Comparison of ENCODE assay signal across 22 mouse cellular contexts in the genomic region with DNA sequence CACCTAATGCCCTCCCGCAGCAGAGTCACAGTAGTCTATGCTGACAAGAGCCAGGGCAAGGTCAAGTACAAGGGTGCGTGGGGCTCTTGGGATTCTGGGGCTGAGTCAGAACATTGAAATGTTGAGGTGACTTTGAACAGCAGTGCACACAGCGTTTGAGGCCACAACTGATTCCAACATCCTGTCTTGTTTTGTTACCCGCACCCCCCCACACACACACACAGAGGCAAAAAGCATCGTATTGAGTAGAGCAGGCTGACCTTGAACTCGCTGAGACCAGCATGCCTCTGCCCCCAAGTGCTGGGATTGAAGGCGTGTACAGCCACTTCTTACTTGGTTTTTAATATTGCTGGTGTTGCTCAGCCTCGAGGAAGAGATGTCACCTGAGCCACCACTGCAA. TPM values are rescaled to one million over a fixed set of nuclear protein-coding genes. Genes with fewer than 3 reads are reported as not detected.
DNase-seq lines count a peak whose midpoint lies in the region; ATAC-seq and TF ChIP-seq lines count a peak whose summit lies in the region.
"Had no signal": no experiment of that assay in that cellular context is flagged by ENCODE, and none has a peak within 500 bp of the region (broad histone marks: within the 10 kb centered on the region; RNA-seq: fewer than 3 reads in every experiment).

No protein-coding gene starts in this region.

- no peak overlapping the region for H3K9ac ChIP-seq in forebrain, embryonic 11.5 days (ENCODE audit: low read length)
- no peak overlapping the region for H3K9ac ChIP-seq in forebrain, embryonic 13.5 days
- no peak overlapping the region for H3K9ac ChIP-seq in liver, postnatal 0 days (replicated peaks)
- H3K9ac ChIP-seq: embryonic facial prominence, embryonic 12.5 days; forebrain, embryonic 12.5 days; forebrain, postnatal 0 days; heart, embryonic 12.5 days; hindbrain, embryonic 14.5 days had no signal

- DNase-seq in forebrain, embryonic 11.5 days (ENCODE audit: low spot score): peak; percentile 39
- peak; percentile 3 for DNase-seq in liver, postnatal 0 days
- DNase-seq in liver: no peak
- DNase-seq in urinary bladder, adult 2 months (ENCODE audit: low spot score): peak; percentile 1
- DNase-seq in urinary bladder, postnatal 14 days (ENCODE audit: low spot score): no peak
- no peak for DNase-seq in thymus, postnatal 14 days
- no peak for DNase-seq in B cell, adult 2 months
- DNase-seq: adrenal gland, postnatal 10 days; cerebellum, adult 11-12 months; cerebellum, adult 9-10 months; cerebellum, postnatal 25 days; forebrain, postnatal 0 days; gastrocnemius, postnatal 25 days had no signal

- H3K4me3 ChIP-seq in forebrain, embryonic 11.5 days (ENCODE audit: low read depth, low read length): no peak overlapping the region
- no peak overlapping the region for H3K4me3 ChIP-seq in forebrain, embryonic 13.5 days
- H3K4me3 ChIP-seq in liver, postnatal 0 days (ENCODE audit: low read depth, low read length): no peak overlapping the region
- H3K4me3 ChIP-seq: embryonic facial prominence, embryonic 12.5 days; forebrain, embryonic 12.5 days; heart, embryonic 12.5 days; hindbrain, embryonic 10.5 days had no signal

- no peak overlapping the region for H3K4me2 ChIP-seq in forebrain, embryonic 11.5 days (ENCODE audit: low read depth, low read length, severe bottlenecking)
- no peak overlapping the region for H3K4me2 ChIP-seq in forebrain, embryonic 13.5 days
- no peak overlapping the region for H3K4me2 ChIP-seq in liver, postnatal 0 days (ENCODE audit: low read depth, low read length)
- H3K4me2 ChIP-seq: embryonic facial prominence, embryonic 12.5 days; forebrain, embryonic 12.5 days; heart, embryonic 12.5 days; hindbrain, embryonic 14.5 days had no signal

- no peaks in the 10 kb centered on the region for H3K27me3 ChIP-seq in forebrain, embryonic 11.5 days (ENCODE audit: control insufficient read depth, insufficient read depth, low read length)
- H3K27me3 ChIP-seq in forebrain, embryonic 13.5 days: peaks cover 6% of the 10 kb centered on the region; the same call in 1 of the 2 replicates
- H3K27me3 ChIP-seq in liver, postnatal 0 days (ENCODE audit: insufficient read depth, low read length): no peaks in the 10 kb centered on the region
- H3K27me3 ChIP-seq: embryonic facial prominence, embryonic 12.5 days; forebrain, embryonic 12.5 days had no signal

- TF ChIP-seq EP300 in liver, postnatal 0 days (IDR thresholded peaks at IDR 0.05; ENCODE audit: low read depth): no peak

- no peak for TF ChIP-seq CTCF in liver, postnatal 0 days (IDR thresholded peaks at IDR 0.05; ENCODE audit: low read depth)

- H3K9me3 ChIP-seq in forebrain, embryonic 11.5 days (ENCODE audit: control insufficient read depth, low read length): no peaks in the 10 kb centered on the region
- 0 out of 2 replicates have a peak, but pooled peaks cover 4% of the 10 kb centered on the region for H3K9me3 ChIP-seq in forebrain, embryonic 13.5 days (replicated peaks)
- H3K9me3 ChIP-seq in liver, postnatal 0 days (ENCODE audit: low read length): no peaks in the 10 kb centered on the region
- H3K9me3 ChIP-seq: embryonic facial prominence, embryonic 12.5 days; forebrain, embryonic 12.5 days; hindbrain, embryonic 10.5 days had no signal

- no peaks in the 10 kb centered on the region for H3K4me1 ChIP-seq in forebrain, embryonic 11.5 days (replicated peaks; ENCODE audit: control insufficient read depth, insufficient read depth, low read length)
- no peaks in the 10 kb centered on the region for H3K4me1 ChIP-seq in forebrain, embryonic 13.5 days
- no peaks in the 10 kb centered on the region for H3K4me1 ChIP-seq in liver, postnatal 0 days (ENCODE audit: insufficient read depth)
- H3K4me1 ChIP-seq: embryonic facial prominence, embryonic 12.5 days; forebrain, embryonic 12.5 days; heart, embryonic 12.5 days had no signal

- no peak overlapping the region for H3K27ac ChIP-seq in forebrain, embryonic 11.5 days (ENCODE audit: low read depth, low read length)
- no peak overlapping the region for H3K27ac ChIP-seq in forebrain, embryonic 13.5 days
- H3K27ac ChIP-seq in liver, postnatal 0 days (ENCODE audit: low read depth): no peak overlapping the region
- H3K27ac ChIP-seq: embryonic facial prominence, embryonic 12.5 days; forebrain, embryonic 12.5 days; hindbrain, embryonic 10.5 days; hindbrain, embryonic 14.5 days had no signal

- H3K36me3 ChIP-seq in forebrain, embryonic 11.5 days (ENCODE audit: control insufficient read depth, insufficient read depth, low read length): no peaks in the 10 kb centered on the region
- no peaks in the 10 kb centered on the region for H3K36me3 ChIP-seq in forebrain, embryonic 13.5 days (ENCODE audit: poor library complexity, severe bottlenecking)
- no peaks in the 10 kb centered on the region for H3K36me3 ChIP-seq in liver, postnatal 0 days (replicated peaks; ENCODE audit: insufficient read depth, low read length)
- H3K36me3 ChIP-seq: embryonic facial prominence, embryonic 12.5 days; forebrain, embryonic 12.5 days; heart, embryonic 12.5 days; hindbrain, embryonic 10.5 days had no signal

- no peak for ATAC-seq in forebrain, embryonic 11.5 days (replicated peaks; ENCODE audit: low FRiP score)
- no peak for ATAC-seq in forebrain, embryonic 13.5 days
- no peak for ATAC-seq in liver, postnatal 0 days
- ATAC-seq: CD4-positive, CD25-positive, alpha-beta regulatory T cell, adult 4 months; forebrain, postnatal 0 days; intestine, embryonic 16.5 days had no signal

- WGBS in forebrain, embryonic 11.5 days: 88% methylated on average over 8 of the region's 8 CpGs
- 91% methylated on average over 8 of the region's 8 CpGs for WGBS in forebrain, embryonic 13.5 days
- 69% methylated on average over 8 of the region's 8 CpGs for WGBS in liver, postnatal 0 days (ENCODE audit: insufficient replicate concordance)

RNA-seq across cellular contexts. Expression of gene Theg, which starts 12.8 kb away (rescaled TPM):
- not detected in 2 replicates for polyA plus RNA-seq in forebrain, embryonic 11.5 days (2014; fragmentation: Nextera tagmentation; extraction: Ambion mirVana)
- polyA plus RNA-seq in forebrain, embryonic 13.5 days (2015; fragmentation: Nextera tagmentation; extraction: Ambion mirVana): not detected in 2 replicates
- polyA plus RNA-seq in liver, postnatal 0 days (2015; fragmentation: Nextera tagmentation; extraction: Ambion mirVana): not detected in 2 replicates
- not detected in 2 replicates for polyA plus RNA-seq in urinary bladder, adult 2 months (2012; rRNA removed)
- polyA plus RNA-seq: CD4-positive, CD25-positive, alpha-beta regulatory T cell, adult 4 months; embryonic facial prominence, embryonic 12.5 days; forebrain, embryonic 12.5 days; forebrain, postnatal 0 days; heart, embryonic 12.5 days; heart, embryonic 16.5 days; hindbrain, embryonic 10.5 days; hindbrain, embryonic 14.5 days; intestine, embryonic 16.5 days had no signal

RNA-seq across cellular contexts. Expression of gene Mier2, which starts 19.4 kb away (rescaled TPM):
- polyA plus RNA-seq in forebrain, embryonic 11.5 days (2014; fragmentation: Nextera tagmentation; extraction: Ambion mirVana): 64.4 and 67.7 TPM in 2 replicates
- polyA plus RNA-seq in forebrain, embryonic 13.5 days (2015; fragmentation: Nextera tagmentation; extraction: Ambion mirVana): 53.9 and 60.2 TPM in 2 replicates
- polyA plus RNA-seq in liver, postnatal 0 days (2015; fragmentation: Nextera tagmentation; extraction: Ambion mirVana): 8.6 and 9.0 TPM in 2 replicates
- polyA plus RNA-seq in urinary bladder, adult 2 months (2012; rRNA removed): 54.3 and 59.5 TPM in 2 replicates

RNA-seq across cellular contexts. Expression of gene C2cd4c, which starts 39.5 kb away (rescaled TPM):
- 0.04 and 0.09 TPM in 2 replicates for polyA plus RNA-seq in forebrain, embryonic 11.5 days (2014; fragmentation: Nextera tagmentation; extraction: Ambion mirVana)
- polyA plus RNA-seq in forebrain, embryonic 13.5 days (2015; fragmentation: Nextera tagmentation; extraction: Ambion mirVana): 0.08 and 0.11 TPM in 2 replicates
- not detected in 2 replicates for polyA plus RNA-seq in liver, postnatal 0 days (2015; fragmentation: Nextera tagmentation; extraction: Ambion mirVana)
- polyA plus RNA-seq in urinary bladder, adult 2 months (2012; rRNA removed): 0.04 and 0.06 TPM in 2 replicates
- polyA plus RNA-seq: CD4-positive, CD25-positive, alpha-beta regulatory T cell, adult 4 months; forebrain, embryonic 12.5 days; heart, embryonic 12.5 days; heart, embryonic 16.5 days had no signal

RNA-seq across cellular contexts. Expression of gene Plpp2, which starts 40.8 kb away (rescaled TPM):
- 14.2 and 15.6 TPM in 2 replicates for polyA plus RNA-seq in forebrain, embryonic 11.5 days (2014; fragmentation: Nextera tagmentation; extraction: Ambion mirVana)
- 7.0 and 7.9 TPM in 2 replicates for polyA plus RNA-seq in forebrain, embryonic 13.5 days (2015; fragmentation: Nextera tagmentation; extraction: Ambion mirVana)
- polyA plus RNA-seq in liver, postnatal 0 days (2015; fragmentation: Nextera tagmentation; extraction: Ambion mirVana): 32.7 and 38.8 TPM in 2 replicates
- polyA plus RNA-seq in urinary bladder, adult 2 months (2012; rRNA removed): 21.5 and 29.1 TPM in 2 replicates

Comparison
In these comparisons a context has a peak if more than half of its experiments do, and no peak if none do; other contexts are left out.
1. DNase-seq: peak in forebrain, embryonic 11.5 days (single experiment), liver, postnatal 0 days (single experiment) and urinary bladder, adult 2 months (single experiment); none in liver (single experiment), urinary bladder, postnatal 14 days (single experiment), thymus, postnatal 14 days (single experiment) and B cell, adult 2 months (0 of 2).